Mouse (Mus musculus): ENCODE results near the gene Tcf7.

- TF ChIP-seq GATA1 (IDR thresholded peaks at IDR 0.05; ENCODE audit: borderline replicate concordance, low read length) (no peak), CTCF (IDR thresholded peaks at IDR 0.05; ENCODE audit: low read depth, low read length) (no peak), TAL1 (conservative IDR thresholded peaks at IDR 0.05; ENCODE audit: low read depth, low read length) (no peak)
These were observed 417 bp downstream of the Tcf7 start for GRCm38 (mm10) chr11:52282420-52282773.
